Comparison of ENCODE assay signal across 8 mouse cellular contexts in the genomic region with DNA sequence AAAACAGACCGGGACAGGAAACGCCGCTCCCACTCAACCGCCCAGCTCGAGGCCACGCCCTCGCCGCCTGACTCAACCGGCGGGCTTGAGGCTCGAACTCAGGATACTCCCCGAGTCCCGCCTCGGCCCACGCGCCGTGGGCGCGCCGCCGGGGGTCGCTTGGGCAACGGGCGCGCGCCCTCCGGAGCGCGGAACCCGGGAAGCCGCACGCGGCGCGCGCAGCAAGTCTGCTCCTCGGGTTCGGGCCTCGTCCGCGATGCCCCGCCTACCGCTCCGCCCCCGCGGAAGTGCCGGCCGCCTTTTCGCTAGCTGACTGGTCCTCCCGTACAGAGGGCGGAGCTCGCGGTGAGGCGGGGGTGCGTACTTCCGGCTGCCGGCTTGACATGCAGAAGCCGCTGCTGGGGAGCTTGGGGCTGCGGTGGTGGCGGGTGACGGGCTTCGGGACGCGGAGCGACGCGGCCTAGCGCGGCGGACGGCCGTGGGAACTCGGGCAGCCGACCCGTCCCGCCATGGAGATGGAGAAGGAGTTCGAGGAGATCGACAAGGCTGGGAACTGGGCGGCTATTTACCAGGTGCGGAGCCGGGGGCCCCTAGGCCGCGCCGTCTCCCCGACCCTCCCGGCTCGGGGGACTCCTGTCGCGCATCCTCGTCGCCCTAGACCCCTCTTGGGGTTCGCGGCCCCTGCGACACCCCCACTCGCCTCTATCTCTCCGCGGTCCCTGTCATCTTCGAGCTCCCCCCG. TPM values are rescaled to one million over a fixed set of nuclear protein-coding genes. Genes with fewer than 3 reads are reported as not detected.
DNase-seq lines count a peak whose midpoint lies in the region; ATAC-seq lines count a peak whose summit lies in the region.

TSS of gene Ptpn1 (plus strand) at position 73 of the 742 bp plus-strand sequence.

- H3K27me3 ChIP-seq in heart, embryonic 14.5 days (ENCODE audit: control insufficient read depth, insufficient read depth, low read length): no peaks in the 10 kb centered on the region
- H3K27me3 ChIP-seq in liver, embryonic 13.5 days: no peaks in the 10 kb centered on the region
- H3K27me3 ChIP-seq in stomach, embryonic 16.5 days (ENCODE audit: control insufficient read depth, insufficient read depth, low read length): no peaks in the 10 kb centered on the region

- peak within 1 kb of the TSS; percentile 83 for H3K4me2 ChIP-seq in heart, embryonic 14.5 days (ENCODE audit: low read length)
- H3K4me2 ChIP-seq in liver, embryonic 13.5 days: peak within 1 kb of the TSS; percentile 90
- peak within 1 kb of the TSS; percentile 93 for H3K4me2 ChIP-seq in stomach, embryonic 16.5 days (ENCODE audit: low read depth, low read length)

- peak within 1 kb of the TSS; percentile 82 to 93 for H3K4me3 ChIP-seq in heart, embryonic 14.5 days (ENCODE audit: control insufficient read depth in 1 of 2, insufficient read depth in 1 of 2, low read depth in 1 of 2, low read length in 2 of 2)
- H3K4me3 ChIP-seq in liver, embryonic 13.5 days (replicated peaks): peak within 1 kb of the TSS; percentile 93
- H3K4me3 ChIP-seq in stomach, embryonic 16.5 days (replicated peaks; ENCODE audit: low read length): peak within 1 kb of the TSS; percentile 87

- H3K36me3 ChIP-seq in heart, embryonic 14.5 days (ENCODE audit: control insufficient read depth, insufficient read depth, low read length): no peaks in the 10 kb centered on the region
- no peaks in the 10 kb centered on the region for H3K36me3 ChIP-seq in liver, embryonic 13.5 days
- no peaks in the 10 kb centered on the region for H3K36me3 ChIP-seq in stomach, embryonic 16.5 days (ENCODE audit: control insufficient read depth, insufficient read depth, low read length)

- peaks cover 6 to 34% of the 10 kb centered on the region in 2 experiments for H3K4me1 ChIP-seq in heart, embryonic 14.5 days (ENCODE audit: control insufficient read depth in 2 of 2, insufficient read depth in 2 of 2, low read length in 2 of 2)
- peaks cover 41% of the 10 kb centered on the region for H3K4me1 ChIP-seq in liver, embryonic 13.5 days (replicated peaks)
- peaks cover 19% of the 10 kb centered on the region for H3K4me1 ChIP-seq in stomach, embryonic 16.5 days (ENCODE audit: control insufficient read depth, insufficient read depth, low read length)

- peak within 1 kb of the TSS; percentile 97 for H3K9ac ChIP-seq in heart, embryonic 14.5 days (ENCODE audit: low read length)
- peak within 1 kb of the TSS; percentile 93 for H3K9ac ChIP-seq in liver, embryonic 13.5 days
- H3K9ac ChIP-seq in stomach, embryonic 16.5 days (ENCODE audit: low read length): peak within 1 kb of the TSS; percentile 88

- ATAC-seq in CD4-positive, CD25-positive, alpha-beta regulatory T cell, adult 4 months: peak; percentile 89
- peak; percentile 91 for ATAC-seq in heart, embryonic 14.5 days (ENCODE audit: insufficient number of reproducible peaks, insufficient read depth, low FRiP score, low read depth)
- ATAC-seq in liver, embryonic 13.5 days (ENCODE audit: low read depth): peak; percentile 95
- ATAC-seq in stomach, embryonic 16.5 days (ENCODE audit: insufficient read depth, low FRiP score): peak; percentile 96

- peak within 1 kb of the TSS; percentile 51 to 80 for H3K27ac ChIP-seq in heart, embryonic 14.5 days (replicated peaks in 1 of 2; ENCODE audit: control insufficient read depth in 1 of 2, insufficient read depth in 1 of 2, low read depth in 2 of 2, low read length in 2 of 2)
- peak within 1 kb of the TSS; percentile 75 for H3K27ac ChIP-seq in liver, embryonic 13.5 days
- peak within 1 kb of the TSS; percentile 78 for H3K27ac ChIP-seq in stomach, embryonic 16.5 days (ENCODE audit: low read length)

- WGBS in heart, embryonic 14.5 days: under 1% methylated on average over 99 of the region's 99 CpGs
- under 1% methylated on average over 98 of the region's 99 CpGs for WGBS in liver, embryonic 13.5 days (ENCODE audit: insufficient replicate concordance)
- WGBS in stomach, embryonic 16.5 days: under 1% methylated on average over 97 of the region's 99 CpGs

- no peaks in the 10 kb centered on the region for H3K9me3 ChIP-seq in heart, embryonic 14.5 days (ENCODE audit: control insufficient read depth, low read length)
- H3K9me3 ChIP-seq in liver, embryonic 13.5 days (replicated peaks): no peaks in the 10 kb centered on the region
- H3K9me3 ChIP-seq in stomach, embryonic 16.5 days (replicated peaks; ENCODE audit: control insufficient read depth, low read length): no peaks in the 10 kb centered on the region

- DNase-seq in c-Kit-negative CD71-positive TER-119-positive erythroid progenitor cells, embryonic 14.5 days (ENCODE audit: low read depth, low spot score): peak; percentile 86
- peak; percentile 83 for DNase-seq in fibroblast of lung, adult 2 months (ENCODE audit: low read depth)
- DNase-seq in kidney, postnatal 14 days: peak; percentile 99
- peak; percentile 98 for DNase-seq in liver, embryonic 13.5 days
- peak; percentile 97 for DNase-seq in neural tube, embryonic 10.5 days (ENCODE audit: extremely low spot score, low spot score)

RNA-seq across cellular contexts. Expression of gene Ptpn1, which starts in this region (rescaled TPM):
- polyA plus RNA-seq in CD4-positive, CD25-positive, alpha-beta regulatory T cell, adult 4 months (2017; shearing (Covaris generic)): 100 to 1,000 TPM in 1 of 2 experiments, 10 to 100 TPM in 1; 99.2 to 126 TPM
- polyA plus RNA-seq in heart, embryonic 14.5 days (2014; fragmentation: Nextera tagmentation; extraction: Ambion mirVana): 40.7 and 41.5 TPM in 2 replicates
- polyA plus RNA-seq in liver, embryonic 13.5 days (2015; fragmentation: Nextera tagmentation; extraction: Ambion mirVana): 35.3 and 43.9 TPM in 2 replicates
- 49.5 and 51.3 TPM in 2 replicates for polyA plus RNA-seq in stomach, embryonic 16.5 days (2015; fragmentation: Nextera tagmentation; extraction: Ambion mirVana)

Comparison
In these comparisons a context has a peak if more than half of its experiments do, and no peak if none do; other contexts are left out.
1. Peak in every context shown above with its lines: DNase-seq, ATAC-seq, H3K4me3 ChIP-seq and H3K27ac ChIP-seq.